Mouse (Mus musculus) thymus, postnatal 14 days (tissue): ENCODE measurements around the gene Fut8.

Source experiments
- DNase-seq: peaks from one replicate; pipeline ENCODE4 v3.0.0; 2021

The Fut8 gene

GRCm38 (mm10) chr12:77237950-77238530 lies at the start of gene Fut8:
Gene Fut8, plus strand, starts transcription at chr12:77238125.
- peak; percentile 87 for DNase-seq

- peak; percentile 46 for DNase-seq
These were observed 48.8 kb upstream of the Fut8 start for GRCm38 (mm10) chr12:77189161-77189560.

DNA sequence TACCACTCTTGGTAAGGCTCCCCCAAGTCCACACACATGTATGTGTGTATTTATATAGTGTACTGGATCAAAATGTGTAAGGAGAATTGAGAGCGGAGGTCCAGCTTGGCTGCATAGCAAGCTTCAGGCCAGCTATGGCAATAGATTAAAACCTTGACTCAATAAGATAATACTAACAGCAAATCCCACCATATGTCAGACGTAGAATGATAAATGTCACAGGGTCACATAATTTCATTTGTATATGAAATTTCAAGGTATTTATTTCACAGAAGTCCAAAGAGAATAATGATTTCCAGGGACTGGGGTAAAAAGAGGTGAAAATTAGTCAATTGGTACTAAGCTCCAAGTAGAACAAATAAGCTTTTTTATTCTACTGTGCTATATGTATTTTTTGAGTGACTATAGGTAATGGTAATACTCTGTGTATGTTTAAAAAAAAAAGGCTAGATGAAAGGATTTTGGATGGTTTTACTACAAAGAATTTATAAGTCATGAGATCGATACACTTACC lies 47.9 kb upstream of the Fut8 start:
- DNase-seq = no peak

- no peak for DNase-seq
These were observed 46.2 kb upstream of the Fut8 start for GRCm38 (mm10) chr12:77191478-77192271.

- no peak for DNase-seq
These were observed 45.2 kb upstream of the Fut8 start for GRCm38 (mm10) chr12:77192714-77193113.

GRCm38 (mm10) chr12:77193225-77193716 lies 44.7 kb upstream of the Fut8 start:
- peak; percentile 41 for DNase-seq

GRCm38 (mm10) chr12:77195044-77195443 lies 42.9 kb upstream of the Fut8 start:
- peak; percentile 25 for DNase-seq

DNA sequence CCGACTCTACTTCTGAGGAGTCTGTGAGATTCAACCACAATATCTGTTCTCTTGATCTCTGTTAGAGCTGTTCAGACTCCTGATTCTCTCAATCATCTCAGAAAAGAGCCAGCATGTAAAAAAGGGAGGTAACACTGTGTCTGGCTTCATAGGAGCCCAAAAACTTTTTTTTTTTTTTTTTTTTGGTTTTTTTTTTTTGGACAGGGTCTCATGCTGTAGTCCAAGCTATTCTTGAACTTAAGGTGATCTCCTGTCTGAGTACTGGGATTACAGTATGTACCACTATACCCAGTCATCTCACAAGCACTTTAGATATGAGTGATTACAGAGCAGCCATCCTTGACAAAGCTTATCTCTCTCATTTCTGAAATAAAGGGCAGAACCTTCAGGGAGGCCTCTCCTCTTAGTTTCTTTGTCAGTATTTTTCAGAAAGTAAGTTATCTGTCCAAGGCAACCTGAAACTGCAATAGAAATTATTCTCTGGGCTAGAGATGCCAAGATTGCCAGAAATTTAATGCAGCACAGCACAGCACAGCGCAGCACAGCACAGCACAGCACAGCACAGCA lies 41.3 kb upstream of the Fut8 start:
- no peak for DNase-seq

DNA sequence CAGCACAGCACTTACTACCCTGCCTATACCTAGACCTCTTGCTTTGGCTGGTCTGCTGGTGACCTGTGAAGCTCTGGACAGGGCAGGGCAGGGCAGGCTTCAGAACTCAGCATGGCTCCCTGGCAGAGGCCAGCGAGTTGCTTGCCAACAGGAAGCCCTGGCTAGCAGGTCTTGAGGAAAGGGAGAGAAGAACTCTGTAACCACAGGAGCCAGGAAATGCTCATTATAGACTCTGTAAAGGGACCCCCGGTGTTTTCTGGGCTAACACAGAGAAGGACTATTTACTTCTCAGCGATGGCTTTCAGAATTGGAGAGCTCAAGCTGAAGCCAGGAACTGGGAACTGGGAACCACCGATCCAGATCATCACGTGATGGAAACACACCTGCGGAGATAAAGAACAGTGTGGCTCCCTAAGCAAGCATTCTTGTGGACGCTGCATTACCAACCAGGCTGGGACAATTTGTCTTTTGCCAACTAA lies 40.8 kb upstream of the Fut8 start:
- DNase-seq = peak; percentile 27

- no peak for DNase-seq
These were observed 39.7 kb upstream of the Fut8 start for GRCm38 (mm10) chr12:77198253-77198652.

DNA sequence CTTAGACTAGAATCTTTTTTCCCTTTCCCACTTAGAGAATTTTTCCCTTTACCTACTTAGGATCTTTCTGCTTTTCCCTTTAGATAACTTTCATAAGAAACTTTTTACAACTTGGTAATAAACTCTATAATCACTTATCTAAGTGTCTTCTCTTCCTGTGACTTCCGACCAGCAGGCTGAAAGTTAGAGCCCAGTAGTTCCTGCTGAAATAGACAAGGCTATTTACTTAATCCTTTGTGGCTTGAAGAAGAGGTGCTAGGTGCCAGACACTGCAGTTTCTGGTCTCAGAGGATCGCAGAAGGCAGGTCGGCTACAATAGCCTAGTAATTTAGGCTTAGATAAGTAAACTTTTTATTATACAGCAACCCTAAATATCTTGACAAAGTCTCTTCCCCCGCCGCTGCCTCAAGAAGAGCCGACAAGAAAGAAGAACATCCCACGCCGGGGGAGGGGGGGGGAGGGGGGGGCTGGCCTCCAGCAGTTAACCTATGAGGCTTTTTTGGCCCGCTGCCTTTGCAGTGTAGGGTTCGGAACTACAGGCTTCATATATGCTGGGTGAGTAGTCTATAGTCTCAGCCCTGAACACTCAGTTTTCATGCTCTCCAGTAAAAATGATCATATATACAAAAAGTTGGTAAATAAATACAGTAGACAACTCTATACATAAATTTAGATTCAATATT lies 36.3 kb upstream of the Fut8 start:
- DNase-seq = peak; percentile 22

DNA sequence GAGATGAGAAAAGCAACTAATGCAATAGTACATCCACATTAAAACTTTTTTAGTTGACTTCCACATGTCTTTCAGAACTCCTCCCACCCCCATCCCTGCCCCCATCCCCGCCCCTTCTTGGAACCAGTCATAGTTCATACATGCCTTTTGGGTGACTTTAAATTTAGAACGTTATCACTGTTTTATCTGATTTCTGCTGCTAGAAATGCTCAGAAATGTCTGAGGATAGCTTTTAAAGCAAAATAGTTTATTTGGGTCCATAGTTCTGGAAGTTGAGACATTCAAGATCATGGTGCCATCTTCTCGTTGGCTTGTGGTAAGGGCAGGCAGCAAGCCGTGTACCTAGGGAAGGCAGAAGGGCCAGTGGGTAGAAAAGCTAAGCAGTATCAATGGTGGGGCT lies 34.8 kb upstream of the Fut8 start:
- DNase-seq = no peak

DNA sequence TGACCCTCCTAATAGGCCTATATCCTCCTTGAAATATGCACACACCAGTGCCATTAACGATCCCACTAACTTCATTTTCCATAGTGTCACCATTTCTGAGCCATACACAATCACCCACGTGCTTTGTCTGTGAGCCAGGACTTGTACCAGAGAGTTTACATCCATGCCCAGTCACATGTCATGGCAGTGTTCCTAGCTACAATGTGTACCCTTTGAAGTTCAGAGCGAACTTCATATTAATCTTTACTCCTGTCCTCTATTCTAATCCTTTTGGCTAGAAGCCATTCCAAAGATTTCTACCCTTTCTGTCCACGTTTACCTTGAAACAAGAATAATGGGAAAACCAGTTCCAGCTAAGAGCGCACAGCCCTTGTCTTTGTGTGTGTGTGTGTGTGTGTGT lies 31.1 kb upstream of the Fut8 start:
- no peak for DNase-seq

DNA sequence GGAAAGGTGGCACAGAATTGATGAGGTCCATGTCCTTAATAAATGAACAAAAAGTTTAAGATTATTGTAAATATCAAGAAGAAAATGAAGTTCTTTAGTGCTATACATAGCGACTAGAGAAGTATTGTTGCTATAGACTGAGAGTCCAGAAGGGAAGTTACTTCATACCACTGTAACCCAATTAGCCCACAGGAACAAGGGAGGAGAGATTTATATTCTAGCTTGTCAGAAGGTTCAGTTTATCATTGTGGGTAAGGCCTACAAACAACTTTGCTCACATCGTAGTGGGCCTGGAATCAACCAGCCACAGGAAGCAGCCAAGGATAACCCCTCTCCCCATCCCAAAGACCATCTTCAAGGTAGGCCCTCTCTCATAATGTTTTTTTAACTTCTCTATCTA lies 29.9 kb upstream of the Fut8 start:
- DNase-seq = no peak

DNA sequence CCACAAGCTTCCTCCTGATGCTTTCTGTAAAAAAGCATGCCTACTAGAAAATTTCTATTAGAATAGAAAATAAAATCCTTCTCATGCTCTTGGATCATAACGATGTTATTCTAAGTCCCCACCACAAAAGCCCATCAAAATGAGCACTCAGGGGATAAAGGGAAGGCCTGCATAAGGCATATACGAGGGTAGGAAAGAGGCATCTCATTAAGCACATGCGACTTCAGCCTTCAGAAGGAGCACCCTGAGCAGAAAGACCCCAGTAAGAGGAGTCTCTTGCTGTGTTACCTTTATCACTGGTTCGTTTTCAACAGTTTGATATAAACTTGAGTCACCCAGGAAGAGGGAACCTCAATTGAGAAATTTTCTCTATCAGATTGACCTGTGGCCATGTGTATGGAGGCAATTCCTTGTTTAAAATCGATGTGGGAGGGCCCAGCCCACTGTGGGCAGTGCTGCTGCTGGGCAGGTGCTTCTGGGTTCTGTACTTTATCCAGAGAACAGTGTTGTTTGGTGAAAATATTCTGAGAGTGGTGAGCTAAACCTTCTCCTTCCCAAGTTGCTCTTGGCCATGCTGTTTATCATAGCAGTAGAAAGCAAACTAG lies 29.2 kb upstream of the Fut8 start:
- no peak for DNase-seq

- no peak for DNase-seq
These were observed 26.2 kb upstream of the Fut8 start for GRCm38 (mm10) chr12:77211695-77212208.

DNA sequence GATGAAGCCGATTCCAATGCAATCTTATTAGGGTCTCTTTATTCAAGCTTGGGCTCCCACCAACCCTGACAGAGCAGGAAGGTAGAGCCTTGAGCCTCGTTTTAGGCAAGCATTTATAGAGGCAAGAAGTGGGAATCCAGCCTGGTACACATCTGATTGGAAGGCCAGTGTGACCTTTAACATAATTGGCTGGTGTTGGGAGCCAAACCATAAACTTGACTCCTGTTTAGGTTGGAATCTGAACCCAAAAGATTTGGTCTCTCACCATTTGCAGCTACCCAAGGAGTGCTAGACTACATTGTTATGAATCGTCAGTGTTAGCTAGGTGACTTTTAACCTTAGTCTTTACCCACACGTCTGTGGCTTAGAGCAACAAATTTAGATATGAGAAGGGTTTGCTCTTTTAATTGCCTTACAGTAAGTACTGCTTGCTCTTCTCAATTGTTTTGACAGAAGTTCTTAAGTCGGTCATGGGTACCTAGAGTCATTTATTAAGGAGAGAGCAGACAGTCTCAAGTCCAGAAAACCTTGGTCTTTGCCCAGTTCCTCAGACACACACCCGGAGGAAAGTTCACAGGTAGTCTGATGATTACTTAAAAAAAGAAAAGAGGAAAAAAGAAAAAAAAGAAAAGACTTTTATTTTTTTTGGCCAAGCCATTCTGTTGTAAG lies 23.9 kb upstream of the Fut8 start:
- DNase-seq = no peak

DNA sequence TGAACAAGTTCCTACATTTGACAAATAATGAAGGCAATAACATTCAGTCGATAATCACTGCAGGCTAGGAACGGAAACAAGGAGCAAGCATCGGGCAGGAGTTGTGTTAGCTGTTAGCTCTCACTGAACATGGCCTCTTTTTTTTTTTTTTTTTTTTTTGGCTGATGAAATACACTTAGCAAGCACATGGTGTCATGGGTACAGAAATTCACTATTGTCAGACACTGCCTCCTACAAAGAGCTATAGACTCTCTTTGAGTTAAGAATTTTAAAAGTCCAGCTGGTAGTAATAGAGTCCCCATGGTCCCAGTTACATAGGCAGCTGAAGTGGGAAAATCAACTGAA lies 23.4 kb upstream of the Fut8 start:
- no peak for DNase-seq

DNA sequence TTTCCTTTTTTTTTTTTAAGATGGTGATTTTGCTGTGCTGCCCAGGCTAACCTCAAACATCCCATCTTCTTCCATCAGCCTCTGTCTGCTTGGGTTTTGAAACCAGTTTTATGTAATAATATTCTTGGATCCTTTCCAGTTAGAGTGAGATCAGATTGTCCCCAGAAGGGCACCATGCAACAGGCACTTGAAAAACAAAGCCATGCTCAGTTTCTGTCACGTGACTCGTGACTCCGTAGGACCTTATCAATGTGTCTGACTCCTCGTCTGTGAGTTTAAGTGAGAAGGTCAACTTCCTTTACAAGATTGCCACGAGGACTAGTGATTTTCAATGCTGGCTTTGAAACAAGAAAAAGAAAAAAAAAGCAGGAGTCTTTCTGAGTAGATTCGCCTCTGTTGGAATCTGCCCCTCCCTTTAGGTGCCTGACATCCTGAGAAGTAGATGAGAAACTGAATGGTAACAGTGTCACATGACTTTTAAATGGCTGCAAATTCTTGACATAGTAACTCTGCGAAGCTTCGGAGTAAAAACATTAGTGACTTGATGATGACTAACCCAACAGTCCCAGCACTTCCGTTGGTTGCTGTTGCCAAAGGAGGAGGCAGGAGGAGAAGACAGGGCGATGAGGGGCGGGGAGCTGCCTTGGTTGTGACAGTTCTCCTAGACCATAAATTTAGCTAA lies 21.3 kb upstream of the Fut8 start:
- DNase-seq = no peak

- DNase-seq = no peak
These were observed 17.3 kb upstream of the Fut8 start for GRCm38 (mm10) chr12:77220616-77221015.

- no peak for DNase-seq
These were observed 15.6 kb upstream of the Fut8 start for GRCm38 (mm10) chr12:77222272-77222874.
